Mouse (Mus musculus) liver, embryonic 14.5 days (tissue): Measurements from ENCODE around the gene Ankrd12.

Source experiments
- CTCF ChIP-seq: IDR thresholded peaks from 2 replicates; pipeline ENCODE4 v1.5.1; 2016; ENCODE audit warnings: antibody characterized with exemption, low read depth, control low read depth
- EP300 ChIP-seq: IDR thresholded peaks from 2 replicates; pipeline ENCODE4 v1.6.1; 2016; ENCODE audit warnings: antibody characterized with exemption, low read depth

- TF ChIP-seq EP300 = no peak
- no peak for TF ChIP-seq CTCF
Observed at GRCm38 (mm10) chr17:66007892-66008291, 69.0 kb downstream of the Ankrd12 start.
